Mouse (Mus musculus): Measurements from ENCODE around the gene Stum.
A peak's percentile ranks its signal among the peaks of the same experiment; 100 is the strongest.

Gene Stum

DNA sequence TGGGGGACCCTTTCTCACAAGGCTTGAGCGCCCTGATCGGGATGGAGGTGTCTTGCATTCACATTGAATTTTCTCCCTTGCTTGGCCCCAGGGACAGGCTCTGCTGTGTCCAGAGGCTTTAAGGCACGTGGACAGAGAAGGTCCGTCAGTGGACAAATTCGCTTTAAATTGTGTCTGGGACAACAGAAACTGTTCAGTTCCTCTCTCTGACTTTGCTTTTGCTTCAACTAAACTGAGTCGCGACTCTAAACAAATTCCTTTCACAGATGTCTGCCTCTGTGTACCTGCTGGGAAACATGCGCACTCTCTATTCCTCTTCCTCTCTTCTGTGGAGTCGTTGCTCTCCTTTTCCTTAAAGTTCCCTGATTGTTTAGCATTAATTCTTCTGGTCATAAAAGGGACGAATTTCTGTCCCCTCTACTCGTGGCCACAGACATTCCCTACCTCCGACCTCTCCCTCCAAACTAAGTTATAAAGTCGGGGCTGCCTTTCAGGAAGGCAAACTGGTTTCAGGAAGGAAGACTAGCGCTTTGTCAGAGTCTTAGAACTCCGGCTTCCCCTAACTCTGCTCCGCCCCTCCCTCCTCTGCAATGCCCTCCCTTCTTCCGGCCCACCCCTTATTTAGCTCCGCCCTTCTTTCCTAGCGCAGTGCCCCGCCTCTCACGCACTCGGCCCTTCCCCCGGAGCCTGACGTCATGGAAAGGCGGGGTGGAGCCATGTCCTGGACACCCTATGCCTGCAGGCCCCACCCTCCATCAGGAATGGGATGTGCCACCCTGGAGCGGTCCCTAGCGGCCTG lies 96.2 kb downstream of the Stum start:
- peak; percentile 94 for DNase-seq (ENCODE audit: low read depth, low spot score)

DNA sequence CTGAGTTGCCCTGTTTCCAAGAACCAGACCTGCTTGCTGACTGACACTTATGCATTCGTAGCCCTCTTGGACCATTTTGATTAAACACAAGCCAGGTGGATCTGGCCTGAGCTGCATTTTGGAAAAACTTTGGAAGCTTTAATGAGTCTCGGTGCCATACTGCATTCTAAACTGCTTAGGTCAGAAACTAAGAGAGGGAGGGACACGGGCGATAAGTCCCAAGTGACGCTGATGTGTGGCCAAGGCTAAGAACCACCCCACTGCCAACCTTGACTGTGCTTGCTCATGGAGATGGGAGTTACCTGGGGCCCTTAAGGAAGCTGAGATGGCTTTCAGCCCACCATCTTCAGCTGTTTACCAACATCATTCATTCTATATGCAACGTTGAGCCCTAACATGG lies 98.0 kb downstream of the Stum start:
- DNase-seq (ENCODE audit: low read depth, low spot score), result no peak

DNA sequence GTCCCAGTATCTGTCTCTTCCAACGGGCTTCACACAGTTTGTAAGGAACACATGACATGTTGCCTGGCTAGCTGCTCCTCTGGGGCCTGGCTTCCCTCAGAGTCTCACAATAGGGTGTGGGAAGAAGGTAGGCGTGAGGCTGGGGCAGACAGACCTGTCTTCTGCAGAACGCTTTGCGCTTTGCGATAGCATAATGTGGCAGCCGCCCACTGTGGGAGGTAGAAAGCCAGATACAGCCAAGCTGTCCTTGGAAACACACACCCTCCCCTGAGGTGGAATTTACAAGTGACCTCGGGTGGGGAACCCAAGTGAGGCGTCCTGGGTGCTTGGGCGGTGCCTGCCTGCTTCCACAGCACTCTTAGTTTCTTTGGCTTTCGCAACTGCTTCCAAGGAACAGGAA lies 98.8 kb downstream of the Stum start:
- no peak for DNase-seq (ENCODE audit: low read depth, low spot score)

DNA sequence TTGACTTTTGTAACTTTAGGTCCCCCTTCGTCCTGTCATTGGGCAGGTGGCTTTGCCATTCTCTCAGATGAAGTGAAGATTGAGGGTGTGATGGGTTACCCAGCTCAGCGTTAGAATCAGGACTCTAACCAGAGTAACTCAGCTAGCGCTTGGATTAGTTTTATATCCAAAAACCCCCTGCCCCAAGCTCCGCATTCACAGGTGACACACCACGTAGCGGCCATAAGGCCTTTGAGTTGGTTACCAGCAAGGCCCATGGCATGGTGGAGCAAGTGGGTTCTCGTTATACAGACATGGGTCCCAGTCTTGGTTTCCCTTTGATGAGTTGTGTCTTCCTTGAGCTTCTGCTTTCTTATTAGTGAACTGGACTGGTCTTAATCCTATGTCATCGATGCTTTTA lies 99.4 kb downstream of the Stum start:
- DNase-seq (ENCODE audit: low read depth, low spot score), result no peak

Measured in retina, postnatal 7 days (tissue).